Mouse (Mus musculus) left cerebral cortex, postnatal 10 days (tissue): Measurements from ENCODE around the gene Rptor. TPM values are rescaled to one million over a fixed set of nuclear protein-coding genes. Genes with fewer than 3 reads are reported as not detected.

ENCODE experiments used
- DNase-seq, 2 experiments: peaks; one replicate each; pipeline ENCODE4 v3.0.0; 2021 to 2022; ENCODE audit warnings: low spot score in 2 of 2, mixed read lengths in 1 of 2; ENCODE audit errors: extremely low spot score in 1 of 2
- intact Hi-C: fragments of 180-260 bp; cut with DNase I; formaldehyde crosslinking; loops from one replicate; pipeline ENCODE4 v1.15.1; 2025
- total RNA-seq, 2 experiments: library from RNA; stranded (reverse); gene quantifications; 2 replicates each; pipeline ENCODE4 v1.2.3; 2021

Gene Rptor
- total RNA-seq, 2 experiments from 2014 or later, result 51.5 to 53.9 TPM

- intact Hi-C loops, result loop anchor here (5.0 kb wide), 1 partner anchor 36 kb away; no protein-coding TSS in a partner anchor
- no peak for DNase-seq
Measured at GRCm38 (mm10) chr11:119943428-119943988, 340.8 kb downstream of the Rptor start.

- DNase-seq, result peak in 1 of 2 experiments; percentile 57
- intact Hi-C loops, result no loop called here
Measured at GRCm38 (mm10) chr11:119945343-119945742, 342.6 kb downstream of the Rptor start.

- intact Hi-C loops, result no loop called here
Measured at GRCm38 (mm10) chr11:119947426-119947825, 344.7 kb downstream of the Rptor start.

GRCm38 (mm10) chr11:119947897-119948296 lies 345.2 kb downstream of the Rptor start:
- no peak for DNase-seq
- intact Hi-C loops, result no loop called here

More at GRCm38 (mm10) chr11:119947426-119947825, 344.7 kb downstream of the Rptor start:
- no peak for DNase-seq

- no peak for DNase-seq
- intact Hi-C loops, result no loop called here
Measured at GRCm38 (mm10) chr11:119948305-119948704, 345.6 kb downstream of the Rptor start.

- no peak for DNase-seq
- intact Hi-C loops, result no loop called here
Measured at GRCm38 (mm10) chr11:119948803-119949202, 346.1 kb downstream of the Rptor start.

Other genes with a start within 250 kb of the Rptor start
- 1 to 10 TPM; 4.7 to 6.0 TPM for gene Sgsh, start 247.4 kb upstream of the Rptor start, total RNA-seq
- gene Slc26a11, start 247.3 kb upstream of the Rptor start, total RNA-seq, result 1 to 10 TPM; 4.6 to 5.2 TPM
- gene Rnf213, start 209.8 kb upstream of the Rptor start, total RNA-seq, result 1 to 10 TPM; 2.2 to 3.2 TPM
- 10 to 100 TPM; 23.6 to 25.8 TPM for gene Endov, start 111.6 kb upstream of the Rptor start, total RNA-seq
- gene Nptx1, start 55.2 kb upstream of the Rptor start, total RNA-seq, result 10 to 100 TPM; 53.0 to 60.4 TPM